Mouse (Mus musculus) intestine, embryonic 14.5 days (tissue): ENCODE measurements at regions not wholly inside any gene's neighbourhood (a gene's known extent, or its start where the extent isn't known, plus 50 kb on each side); places are given as distances from the start of the nearest gene placed in this dataset.

Experiments
- ATAC-seq: fragments of 200-750 bp; cut with Nextera tagmentation; replicated peaks from 2 replicates; pipeline ENCODE4 v1.8.0; 2017; ENCODE audit warnings: low read depth, moderate number of reproducible peaks, moderate TSS enrichment, moderate library complexity; ENCODE audit not compliant: low FRiP score, low TSS enrichment
- DNase-seq: peaks from one replicate; pipeline ENCODE4 v3.0.0-alpha.2; 2018; ENCODE audit warnings: low spot score
- H3K27ac ChIP-seq: fragments of 300-500 bp; sonication (generic); 2 replicates; pipeline ENCODE4 v1.5.1; 2014; ENCODE audit warnings: low read depth, mild to moderate bottlenecking, control low read depth
- H3K27me3 ChIP-seq: fragments of 300-500 bp; sonication (generic); replicated peaks from 2 replicates; pipeline ENCODE4 v1.6.1; 2014; ENCODE audit warnings: low read length, control low read depth; ENCODE audit not compliant: control insufficient read depth, insufficient read depth
- H3K36me3 ChIP-seq: fragments of 300-500 bp; sonication (generic); 2 replicates; pipeline ENCODE4 v1.6.1; 2014; ENCODE audit warnings: low read length, control low read depth; ENCODE audit not compliant: control insufficient read depth, insufficient read depth
- H3K4me1 ChIP-seq: fragments of 300-500 bp; sonication (generic); replicated peaks from 2 replicates; pipeline ENCODE4 v1.6.1; 2014; ENCODE audit warnings: low read length, control low read depth, mixed read lengths; ENCODE audit not compliant: control insufficient read depth, insufficient read depth
- H3K4me2 ChIP-seq: fragments of 300-500 bp; sonication (generic); 2 replicates; pipeline ENCODE4 v1.6.1; 2014; ENCODE audit warnings: low read length
- H3K4me3 ChIP-seq: fragments of 300-500 bp; sonication (generic); 2 replicates; pipeline ENCODE4 v1.5.1; 2014; ENCODE audit warnings: low read depth, low read length, control low read depth, mixed read lengths
- H3K9ac ChIP-seq: fragments of 300-500 bp; sonication (generic); 2 replicates; pipeline ENCODE4 v1.6.1; 2014; ENCODE audit warnings: mild to moderate bottlenecking, low read length
- H3K9me3 ChIP-seq: fragments of 300-500 bp; sonication (generic); 2 replicates; pipeline ENCODE4 v1.6.1; 2016; ENCODE audit warnings: low read length, control low read depth; ENCODE audit not compliant: control insufficient read depth
- WGBS: fragments of 180-500 bp; shearing (Covaris S2); extraction: QIAGEN DNeasy Blood & Tissue Kit; methylation state at CpG from one replicate; pipeline ENCODE4 v1.1.7; 2014; 5-methylcytosine and 5-hydroxymethylcytosine counted together

DNA sequence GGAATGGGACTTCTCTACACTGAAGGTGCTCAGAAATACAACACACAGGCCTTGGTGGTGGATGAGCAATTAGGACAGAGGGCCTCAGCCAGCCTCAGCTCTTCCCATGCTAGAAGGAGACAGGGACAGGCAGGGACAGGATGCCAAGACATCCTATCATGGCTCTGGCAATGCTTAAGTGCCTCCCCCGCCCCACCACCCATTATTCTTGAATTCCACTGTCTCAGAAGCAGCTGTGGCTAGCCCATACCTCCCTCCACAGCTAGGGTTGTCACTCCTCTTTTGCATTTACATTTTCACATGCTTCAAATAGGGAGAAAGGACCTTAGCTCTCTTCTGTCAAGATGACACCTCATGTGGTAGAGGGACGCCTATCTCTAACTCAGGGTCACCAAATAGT, 162.5 kb downstream of the Rab11fip4 start:
- WGBS, result 78% methylated on average over 2 of the region's 2 CpGs
- Histone ChIP-seq H3K4me1 (no peaks in the 10 kb centered on the region), H3K4me3 (no peak overlapping the region), H3K27ac (no peak overlapping the region), H3K9ac (no peak overlapping the region), H3K27me3 (no peaks in the 10 kb centered on the region), H3K4me2 (no peak overlapping the region), H3K9me3 (no peaks in the 10 kb centered on the region), H3K36me3 (no peaks in the 10 kb centered on the region)
- ATAC-seq (no peak), DNase-seq (no peak)

DNA sequence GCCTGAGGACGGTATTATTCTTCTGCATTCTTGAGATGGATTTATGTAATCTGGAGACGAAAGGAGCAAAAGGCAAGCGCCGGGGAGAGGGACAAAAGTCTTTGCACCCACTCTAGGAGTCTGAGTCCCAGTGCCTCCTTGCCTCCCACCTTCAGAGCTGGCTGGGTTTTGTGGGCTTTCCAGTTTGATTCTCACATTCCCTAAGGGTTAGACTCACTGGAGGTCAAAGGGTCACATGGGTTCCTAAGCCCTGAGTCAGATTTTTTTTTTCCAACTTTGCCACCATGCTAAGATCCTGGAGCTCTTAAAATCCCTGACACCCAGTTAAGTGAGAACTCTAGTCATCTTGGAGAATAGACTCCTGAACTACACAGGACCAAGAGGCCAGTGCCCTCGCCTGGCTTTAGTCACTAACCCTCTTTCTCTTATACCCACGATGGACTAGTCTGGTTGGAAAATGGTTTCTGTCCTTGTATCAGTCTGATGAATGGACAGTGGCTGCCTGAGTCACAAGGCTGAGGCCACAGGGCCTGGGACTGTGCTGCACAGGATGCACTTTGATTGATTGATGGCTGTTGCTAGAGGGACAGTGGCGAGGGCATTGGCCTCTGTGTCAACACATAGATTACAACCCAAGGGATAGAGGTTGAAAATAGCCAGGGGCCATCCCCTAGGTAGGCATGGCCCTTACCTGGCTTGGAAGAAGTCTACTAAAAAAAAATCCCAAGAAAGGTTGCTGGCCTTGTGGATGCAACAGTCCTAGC, 161.9 kb downstream of the Rab11fip4 start:
- H3K4me1 ChIP-seq, result no peaks in the 10 kb centered on the region
- no peak overlapping the region for H3K4me2 ChIP-seq
- ATAC-seq (no peak), DNase-seq (no peak)
- H3K27me3 ChIP-seq, result no peaks in the 10 kb centered on the region
- 46% methylated on average over 7 of the region's 7 CpGs for WGBS
- H3K27ac ChIP-seq, result no peak overlapping the region
- no peak overlapping the region for H3K4me3 ChIP-seq
- H3K9me3 ChIP-seq, result no peaks in the 10 kb centered on the region
- no peak overlapping the region for H3K9ac ChIP-seq
- no peaks in the 10 kb centered on the region for H3K36me3 ChIP-seq

DNA sequence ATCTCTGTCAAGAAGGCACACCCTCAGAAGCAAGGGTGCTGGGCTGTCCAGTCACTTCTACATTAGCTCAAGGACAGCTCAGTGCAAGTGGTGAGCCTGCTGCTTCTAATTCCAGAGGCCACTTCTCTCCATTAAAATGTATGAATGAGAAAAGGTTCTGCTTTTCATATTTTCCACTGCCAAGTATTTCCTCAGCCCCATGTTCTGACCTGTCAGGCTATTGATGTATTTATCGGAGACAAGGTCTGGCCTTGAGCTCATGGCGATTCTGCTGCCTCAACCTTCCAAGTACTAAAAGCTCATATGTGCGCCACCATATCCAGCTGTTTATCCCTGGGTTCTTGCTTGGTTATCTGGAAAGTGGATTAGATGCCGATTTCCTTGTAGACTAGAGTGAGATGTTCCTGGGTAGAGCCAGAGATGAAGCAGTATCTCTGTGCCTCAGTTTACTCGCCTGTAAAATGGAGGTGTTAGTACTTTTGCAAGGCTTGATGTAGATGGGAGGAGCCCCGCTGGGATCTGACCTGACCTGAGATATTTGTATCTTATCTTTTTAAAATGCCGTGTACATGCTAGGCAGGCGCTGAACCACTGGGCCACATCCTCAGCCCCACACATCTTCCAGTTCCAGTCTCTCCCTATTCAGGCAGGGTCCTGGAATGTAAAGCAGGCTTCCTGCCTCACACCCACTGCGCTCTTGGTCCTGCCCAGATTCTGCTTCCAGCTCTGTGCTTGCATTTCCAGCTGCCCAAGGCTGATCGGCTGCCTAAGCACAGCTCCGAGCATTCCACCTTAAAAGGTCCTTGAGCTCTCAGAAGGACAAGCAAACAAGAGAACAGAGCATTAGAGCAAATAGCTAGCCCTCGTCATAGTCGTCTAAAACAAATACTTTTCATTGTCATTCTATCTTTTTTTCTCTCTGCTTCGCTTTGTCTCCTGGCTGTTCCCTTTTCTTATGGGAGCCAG, 161.0 kb downstream of the Rab11fip4 start:
- Histone ChIP-seq H3K27ac (no peak overlapping the region), H3K9ac (no peak overlapping the region), H3K27me3 (no peaks in the 10 kb centered on the region), H3K4me1 (no peaks in the 10 kb centered on the region), H3K4me3 (no peak overlapping the region), H3K36me3 (no peaks in the 10 kb centered on the region), H3K4me2 (no peak overlapping the region), H3K9me3 (no peaks in the 10 kb centered on the region)
- WGBS, result 55% methylated on average over 14 of the region's 14 CpGs
- no peak for DNase-seq
- no peak; the same call in 1 of the 2 replicates for ATAC-seq

DNA sequence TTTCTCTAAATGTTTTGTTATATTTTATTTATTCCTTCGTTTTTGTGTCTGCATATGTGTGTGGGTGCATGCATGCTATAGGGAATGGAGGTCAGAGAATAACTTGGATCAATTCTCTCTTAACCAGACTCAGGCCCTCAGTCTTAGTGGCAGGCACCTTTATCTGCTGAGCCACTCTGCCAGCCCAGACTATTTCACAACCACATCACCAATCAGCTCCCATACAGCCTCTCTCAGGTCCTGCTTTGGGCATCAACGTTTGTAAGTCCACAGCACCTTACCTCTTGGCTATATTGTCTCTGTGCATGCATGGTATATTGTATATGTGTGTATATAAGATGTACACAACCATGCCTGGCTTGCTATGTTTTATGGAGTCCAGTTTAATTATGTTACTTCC, 159.9 kb downstream of the Rab11fip4 start:
- Histone ChIP-seq H3K36me3 (no peaks in the 10 kb centered on the region), H3K27ac (no peak overlapping the region), H3K4me3 (no peak overlapping the region), H3K27me3 (no peaks in the 10 kb centered on the region), H3K9ac (no peak overlapping the region), H3K9me3 (no peaks in the 10 kb centered on the region), H3K4me1 (no peaks in the 10 kb centered on the region), H3K4me2 (no peak overlapping the region)
- no peak for DNase-seq
- WGBS, result 78% methylated on average over 2 of the region's 2 CpGs
- ATAC-seq, result no peak

DNA sequence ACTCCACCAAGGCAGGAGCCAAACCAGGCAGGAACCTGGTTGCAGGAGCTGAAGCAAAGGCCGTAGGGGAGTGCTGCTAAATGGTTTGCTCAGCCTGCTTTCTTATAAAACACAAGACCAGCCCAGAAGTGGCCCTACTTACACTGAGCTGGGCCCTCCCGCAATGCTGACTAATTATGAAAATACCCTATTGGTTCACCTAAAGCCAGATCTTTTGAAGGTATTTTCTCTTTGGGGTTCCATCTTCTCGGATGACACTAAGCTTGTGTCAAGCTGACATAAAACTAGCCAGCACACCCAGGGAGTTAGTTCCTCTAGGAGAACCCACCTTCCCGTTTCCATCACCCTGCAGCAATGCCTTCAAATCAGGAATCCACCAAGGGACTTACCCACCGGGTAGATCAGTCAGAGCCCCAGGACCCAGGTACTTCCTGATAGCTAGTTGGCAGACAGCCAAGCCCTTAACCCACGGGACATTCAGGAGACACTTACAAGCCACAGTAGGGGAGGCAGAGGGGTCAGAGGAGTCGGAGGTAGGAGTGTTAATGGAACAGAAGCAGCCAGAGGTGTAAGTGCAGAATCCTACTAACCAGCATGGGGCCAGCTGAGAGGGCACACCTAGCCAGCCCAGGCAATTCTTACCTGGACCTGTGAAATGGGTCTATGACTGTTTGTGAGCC, 158.9 kb downstream of the Rab11fip4 start:
- no peaks in the 10 kb centered on the region for H3K4me1 ChIP-seq
- no peak overlapping the region for H3K27ac ChIP-seq
- ATAC-seq (no peak), DNase-seq (no peak)
- H3K27me3 ChIP-seq, result no peaks in the 10 kb centered on the region
- no peak overlapping the region for H3K9ac ChIP-seq
- no peaks in the 10 kb centered on the region for H3K36me3 ChIP-seq
- H3K4me3 ChIP-seq, result no peak overlapping the region
- 63% methylated on average over 7 of the region's 7 CpGs for WGBS
- no peak overlapping the region for H3K4me2 ChIP-seq
- H3K9me3 ChIP-seq, result no peaks in the 10 kb centered on the region

DNA sequence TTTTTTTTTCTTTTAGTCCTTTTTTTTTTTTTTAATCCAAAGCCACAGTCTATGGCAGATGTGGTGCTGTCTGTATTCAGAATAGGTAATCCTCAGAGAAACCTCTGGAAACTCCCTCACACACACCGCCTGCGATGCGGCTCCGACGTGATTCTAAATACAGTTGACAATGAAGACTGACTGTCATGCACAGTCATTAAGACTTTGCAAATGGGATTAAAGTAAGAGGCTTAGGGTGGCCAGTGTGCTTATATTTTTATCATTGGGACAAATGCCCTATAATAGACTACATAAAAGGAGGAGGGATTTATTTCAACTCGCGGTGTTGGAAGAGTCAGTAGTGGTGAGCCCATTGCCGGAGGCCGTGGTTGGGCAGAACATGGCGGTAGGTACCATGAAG, 158.1 kb downstream of the Rab11fip4 start:
- DNase-seq (no peak), ATAC-seq (no peak)
- Histone ChIP-seq H3K4me3 (no peak overlapping the region), H3K4me2 (no peak overlapping the region), H3K9ac (no peak overlapping the region), H3K36me3 (no peaks in the 10 kb centered on the region), H3K4me1 (no peaks in the 10 kb centered on the region), H3K27me3 (no peaks in the 10 kb centered on the region), H3K27ac (no peak overlapping the region), H3K9me3 (no peaks in the 10 kb centered on the region)
- 98% methylated on average over 10 of the region's 10 CpGs for WGBS

DNA sequence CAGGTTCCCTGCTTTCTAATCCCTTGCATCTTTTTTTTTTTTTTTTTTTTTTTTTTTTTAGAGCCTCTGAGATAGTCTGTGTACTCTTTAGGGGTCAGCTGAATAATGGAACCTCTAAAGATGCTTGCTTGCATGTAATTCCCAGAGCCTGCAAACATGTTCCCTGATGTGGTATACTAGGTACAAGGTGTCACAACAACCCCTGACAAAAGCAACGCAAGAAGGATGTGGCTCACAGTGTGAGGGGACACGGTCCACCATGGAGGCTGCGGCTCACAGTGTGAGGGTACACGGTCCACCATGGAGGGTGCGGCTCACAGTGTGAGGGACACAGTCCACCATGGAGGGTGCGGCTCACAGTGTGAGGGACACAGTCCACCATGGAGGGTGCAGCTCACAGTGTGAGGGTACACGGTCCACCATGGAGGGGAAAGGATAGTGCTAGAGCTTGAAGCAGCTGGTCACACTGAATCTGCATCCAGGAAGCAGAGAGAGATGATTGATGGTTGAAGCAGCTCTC, 157.7 kb downstream of the Rab11fip4 start:
- Histone ChIP-seq H3K4me3 (no peak overlapping the region), H3K27ac (no peak overlapping the region), H3K4me1 (no peaks in the 10 kb centered on the region), H3K27me3 (no peaks in the 10 kb centered on the region), H3K36me3 (no peaks in the 10 kb centered on the region), H3K4me2 (no peak overlapping the region), H3K9ac (no peak overlapping the region), H3K9me3 (no peaks in the 10 kb centered on the region)
- no peak for DNase-seq
- 98% methylated on average over 7 of the region's 7 CpGs for WGBS
- no peak for ATAC-seq

DNA sequence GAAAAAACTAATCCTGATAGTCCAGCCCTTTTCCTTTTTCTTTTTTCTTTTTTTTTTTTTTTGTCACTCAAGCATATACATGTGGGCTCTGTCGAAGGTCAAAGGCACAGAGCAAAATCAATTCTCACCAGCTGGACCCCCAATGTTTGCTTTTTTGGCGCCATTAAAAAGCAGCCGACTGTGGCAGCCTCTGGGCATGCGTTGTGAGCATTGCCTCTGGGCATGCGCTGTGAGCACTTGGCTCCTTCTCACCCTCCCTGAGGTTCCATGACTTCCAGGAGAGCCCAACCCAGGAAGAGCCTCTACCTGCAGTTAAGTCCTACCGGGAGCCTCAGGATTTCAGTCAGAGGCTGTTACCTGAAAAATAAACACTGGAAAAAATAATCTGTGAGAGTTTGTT, 156.8 kb downstream of the Rab11fip4 start:
- Histone ChIP-seq H3K9me3 (no peaks in the 10 kb centered on the region), H3K9ac (no peak overlapping the region), H3K36me3 (no peaks in the 10 kb centered on the region), H3K4me3 (no peak overlapping the region), H3K27me3 (no peaks in the 10 kb centered on the region), H3K4me1 (no peaks in the 10 kb centered on the region), H3K4me2 (no peak overlapping the region), H3K27ac (no peak overlapping the region)
- 70% methylated on average over 6 of the region's 6 CpGs for WGBS
- no peak for DNase-seq
- ATAC-seq, result no peak
